Mouse (Mus musculus): Measurements from ENCODE around the gene Hes7.

- TF ChIP-seq CTCF (IDR thresholded peaks at IDR 0.05; ENCODE audit: borderline replicate concordance, control insufficient read depth, extremely low read depth, insufficient read depth, low read length, poor library complexity) (no peak), POLR2A (IDR thresholded peaks at IDR 0.05; ENCODE audit: control insufficient read depth, extremely low read depth, insufficient read depth, low read length, poor library complexity) (no peak)
These were observed 47.5 kb upstream of the Hes7 start for GRCm38 (mm10) chr11:69072666-69073064.

Data from thymus, adult 2 months (tissue).